Mouse (Mus musculus) layer of hippocampus, adult 9-10 months (tissue): ENCODE data around the gene Gm14435.
"Not testable (repeated sequence)": the region's sequence is repeated elsewhere in the genome, so short reads cannot be mapped to it uniquely, and the experiment has no call there.

ENCODE experiments used
- DNase-seq: peaks from one replicate; pipeline ENCODE4 v3.0.0; 2022; ENCODE audit warnings: low spot score

Gene Gm14435

DNA sequence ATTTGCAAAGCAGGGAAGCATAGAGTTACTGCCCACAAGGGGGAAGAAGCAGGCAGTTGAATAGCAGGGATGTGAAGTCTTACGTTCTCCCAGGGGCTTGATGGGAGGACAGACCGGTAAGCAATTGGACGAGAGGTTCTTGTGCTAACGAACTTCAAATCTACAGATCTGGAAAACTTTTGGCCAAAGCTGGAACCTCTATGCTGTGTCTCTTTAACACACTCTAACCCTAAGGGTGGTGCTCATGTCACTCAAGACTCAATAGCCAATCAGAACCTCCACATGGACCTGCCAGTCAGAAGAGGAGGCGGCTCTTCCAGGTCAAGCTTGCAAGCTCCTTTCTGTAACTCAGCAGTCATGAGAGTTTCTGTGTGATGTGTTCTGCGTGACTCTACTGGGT is at the start of gene Gm14435:
Gene Gm14435 (plus strand): TSS at position 301 of the 400 bp plus-strand sequence.
- DNase-seq: not testable (repeated sequence)
